Mouse (Mus musculus) stomach, postnatal 0 days (tissue): ENCODE measurements at regions not wholly inside any gene's neighbourhood (a gene's known extent, or its start where the extent isn't known, plus 50 kb on each side); places are given as distances from the start of the nearest gene placed in this dataset.

Source experiments
- ATAC-seq: fragments of 200-750 bp; cut with Nextera tagmentation; 2 replicates; pipeline ENCODE4 v1.8.0; 2017; ENCODE audit not compliant: low FRiP score, low TSS enrichment
- DNase-seq: peaks from one replicate; pipeline ENCODE4 v3.0.0-alpha.2; 2016; ENCODE audit warnings: low spot score
- H3K27ac ChIP-seq: fragments of 300-500 bp; sonication (generic); replicated peaks from 2 replicates; pipeline ENCODE4 v1.5.1; 2014; ENCODE audit warnings: mild to moderate bottlenecking, control low read depth
- H3K27me3 ChIP-seq: fragments of 300-500 bp; sonication (generic); 2 replicates; pipeline ENCODE4 v1.6.1; 2014; ENCODE audit warnings: low read length; ENCODE audit not compliant: control insufficient read depth, insufficient read depth
- H3K36me3 ChIP-seq: fragments of 300-500 bp; sonication (generic); 2 replicates; pipeline ENCODE4 v1.6.1; 2014; ENCODE audit warnings: low read length, mixed read lengths; ENCODE audit not compliant: control insufficient read depth, insufficient read depth
- H3K4me1 ChIP-seq: fragments of 300-500 bp; sonication (generic); replicated peaks from 2 replicates; pipeline ENCODE4 v1.6.1; 2014; ENCODE audit warnings: antibody characterized with exemption; ENCODE audit not compliant: control insufficient read depth, insufficient read depth
- H3K4me2 ChIP-seq: fragments of 300-500 bp; sonication (generic); replicated peaks from 2 replicates; pipeline ENCODE4 v1.6.1; 2014; ENCODE audit warnings: low read depth, mild to moderate bottlenecking, control low read depth, moderate library complexity
- H3K4me3 ChIP-seq: fragments of 300-500 bp; sonication (generic); 2 replicates; pipeline ENCODE4 v1.5.1; 2014; ENCODE audit warnings: low read depth, low read length, control low read depth
- H3K9ac ChIP-seq: fragments of 300-500 bp; sonication (generic); 2 replicates; pipeline ENCODE4 v1.6.1; 2014; ENCODE audit warnings: mild to moderate bottlenecking, low read length, control low read depth, mixed read lengths
- H3K9me3 ChIP-seq: fragments of 300-500 bp; sonication (generic); 2 replicates; pipeline ENCODE4 v1.6.1; 2016; ENCODE audit warnings: low read length; ENCODE audit not compliant: control insufficient read depth
- CTCF ChIP-seq: IDR thresholded peaks from 2 replicates; pipeline ENCODE4 v1.5.1; 2016; ENCODE audit warnings: antibody characterized with exemption, low read depth, mild to moderate bottlenecking, moderate library complexity
- EP300 ChIP-seq: optimal IDR thresholded peaks from 2 replicates; pipeline ENCODE3; 2016; ENCODE audit warnings: antibody characterized with exemption
- WGBS: fragments of 180-500 bp; shearing (Covaris S2); extraction: QIAGEN DNeasy Blood & Tissue Kit; methylation state at CpG from one replicate; pipeline ENCODE4 v1.1.7; 2014; 5-methylcytosine and 5-hydroxymethylcytosine counted together

GRCm38 (mm10) chr3:33958216-33958615, 61.5 kb upstream of the Fxr1 start:
- 84% methylated on average over 4 of the region's 4 CpGs for whole genome bisulfite sequencing
- no peak for DNase-seq
- no peaks in the 10 kb centered on the region for H3K27me3 ChIP-seq
- no peak overlapping the region for H3K4me2 ChIP-seq
- ATAC-seq = no peak
- H3K9ac ChIP-seq = no peak overlapping the region
- TF ChIP-seq EP300 (no peak), CTCF (no peak)
- no peak overlapping the region for H3K4me3 ChIP-seq
- no peaks in the 10 kb centered on the region for H3K36me3 ChIP-seq
- H3K9me3 ChIP-seq = no peaks in the 10 kb centered on the region
- no peak overlapping the region for H3K27ac ChIP-seq
- H3K4me1 ChIP-seq = no peaks in the 10 kb centered on the region

- Histone ChIP-seq H3K4me3 (no peak overlapping the region), H3K9ac (no peak overlapping the region), H3K9me3 (no peaks in the 10 kb centered on the region), H3K4me2 (no peak overlapping the region), H3K27me3 (no peaks in the 10 kb centered on the region), H3K27ac (no peak overlapping the region), H3K36me3 (no peaks in the 10 kb centered on the region), H3K4me1 (no peaks in the 10 kb centered on the region)
- 52% methylated on average over 6 of the region's 6 CpGs for WGBS
- ATAC-seq (no peak), DNase-seq (no peak)
- TF ChIP-seq EP300 (no peak), CTCF (no peak)
Observed at GRCm38 (mm10) chr3:33960211-33960610, 59.5 kb upstream of the Fxr1 start.

GRCm38 (mm10) chr3:33962938-33963337, 56.8 kb upstream of the Fxr1 start:
- H3K27ac ChIP-seq = no peak overlapping the region
- H3K27me3 ChIP-seq = no peaks in the 10 kb centered on the region
- H3K4me3 ChIP-seq = no peak overlapping the region
- no peak for DNase-seq
- 76% methylated on average over 5 of the region's 5 CpGs for WGBS
- TF ChIP-seq EP300 (no peak), CTCF (no peak)
- ATAC-seq = no peak
- H3K9ac ChIP-seq = no peak overlapping the region
- H3K4me2 ChIP-seq = no peak overlapping the region
- H3K4me1 ChIP-seq = no peaks in the 10 kb centered on the region
- H3K36me3 ChIP-seq = no peaks in the 10 kb centered on the region
- H3K9me3 ChIP-seq = no peaks in the 10 kb centered on the region

GRCm38 (mm10) chr3:33967184-33967583, 52.6 kb upstream of the Fxr1 start:
- Histone ChIP-seq H3K9ac (no peak overlapping the region), H3K36me3 (no peaks in the 10 kb centered on the region), H3K9me3 (no peaks in the 10 kb centered on the region), H3K4me2 (no peak overlapping the region), H3K27ac (no peak overlapping the region), H3K27me3 (no peaks in the 10 kb centered on the region), H3K4me1 (no peaks in the 10 kb centered on the region), H3K4me3 (no peak overlapping the region)
- TF ChIP-seq CTCF (no peak), EP300 (no peak)
- ATAC-seq (no peak), DNase-seq (no peak)
- 52% methylated on average over 8 of the region's 8 CpGs for WGBS
